15 mouse cellular contexts compared by ENCODE assay signal in genomic region chr4:13251571-13251970, GRCm38 (mm10).
"Had no signal": no experiment of that assay in that cellular context is flagged by ENCODE, and none has a peak within 500 bp of the region (broad histone marks: within the 10 kb centered on the region; RNA-seq: fewer than 3 reads in every experiment).

No protein-coding gene starts in this region.

- DNase-seq: cerebellum, adult 8-10 months; cerebellum, adult 9-10 months; cerebellum, adult 9-11 months; cerebellum, postnatal 25 days; cerebellum, postnatal 36 days; embryo, embryonic 11 days; forebrain, postnatal 0 days; gastrocnemius, adult 2 months; gastrocnemius, postnatal 10 days; gastrocnemius, postnatal 14 days; gastrocnemius, postnatal 25 days; gastrocnemius, postnatal 36 days; heart, adult 11 months; heart, adult 18-20 months; heart, adult 2 months had no signal
